Mouse (Mus musculus): ENCODE results near the gene Obsl1. TPM values are rescaled to one million over a fixed set of nuclear protein-coding genes. Genes with fewer than 3 reads are reported as not detected.

The Obsl1 gene
- polyA plus RNA-seq, 2 experiments: 108 to 315 TPM

DNA sequence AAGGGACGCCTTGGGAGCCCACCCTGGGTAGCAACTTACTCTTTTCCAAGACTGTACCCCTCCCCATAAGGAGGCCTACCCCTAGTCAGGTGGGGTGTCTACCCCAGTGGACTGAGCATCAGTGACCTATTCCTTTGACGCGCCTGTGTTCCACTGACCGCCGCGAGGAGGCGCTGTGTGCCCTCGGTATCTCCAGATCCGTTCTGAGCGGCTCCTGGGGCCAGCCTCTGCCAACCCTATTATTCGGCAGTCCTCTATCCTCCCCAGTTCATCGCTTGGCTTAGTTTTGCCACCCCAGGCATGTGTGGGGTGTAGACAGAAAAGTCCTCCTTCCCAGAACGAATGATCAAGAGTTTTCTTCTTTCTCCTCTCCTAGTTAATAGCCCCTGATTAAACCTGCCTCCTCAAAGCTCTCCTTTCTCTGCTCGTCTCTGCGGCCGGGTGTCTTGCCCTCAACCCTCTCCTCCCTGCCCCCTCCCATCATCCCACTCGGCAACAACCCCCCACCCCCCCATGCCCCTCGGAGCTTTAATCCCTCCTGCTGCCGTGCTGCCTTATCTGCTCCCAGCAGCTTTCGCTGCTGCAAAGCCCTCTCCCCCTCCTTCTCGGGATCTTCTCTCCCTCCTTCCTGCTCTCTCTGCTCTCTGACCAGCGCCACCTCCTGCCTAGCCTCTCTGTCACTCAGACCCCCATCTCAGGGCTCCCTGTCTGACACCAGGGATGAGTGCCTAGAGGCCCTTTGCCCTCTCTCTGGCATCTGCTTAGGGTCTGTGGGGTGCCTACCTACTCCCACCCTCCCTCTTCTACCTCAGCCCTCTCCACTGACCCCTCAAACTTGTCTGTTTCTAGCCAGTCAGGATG, 60.3 kb downstream of the Obsl1 start:
- Histone ChIP-seq H3K27ac (replicated peaks; ENCODE audit: low read depth, low read length) (no peak overlapping the region), H3K4me2 (replicated peaks; ENCODE audit: low read depth, low read length, severe bottlenecking) (peak overlapping the region; percentile 23; the same call in 1 of the 2 replicates), H3K27me3 (ENCODE audit: control insufficient read depth, insufficient read depth, low read length) (peaks cover 62% of the 10 kb centered on the region), H3K9me3 (ENCODE audit: control insufficient read depth, low read length) (no peaks in the 10 kb centered on the region), H3K36me3 (ENCODE audit: control insufficient read depth, insufficient read depth, low read length) (peaks cover 16% of the 10 kb centered on the region), H3K4me3 (replicated peaks; ENCODE audit: low read length) (0 out of 2 replicates have a peak overlapping the region, but pooled peaks have one; percentile 10), H3K9ac (ENCODE audit: low read depth, low read length, severe bottlenecking) (0 out of 2 replicates have a peak overlapping the region, but pooled peaks have one; percentile 16), H3K4me1 (ENCODE audit: control insufficient read depth, insufficient read depth, low read length) (peaks cover 48% of the 10 kb centered on the region)
- DNase-seq (ENCODE audit: low spot score) (peak; percentile 63), ATAC-seq (ENCODE audit: low FRiP score, low read depth) (peak; percentile 37; the same call in 1 of the 2 replicates)
- WGBS: 1% methylated on average over 22 of the region's 22 CpGs
- TF ChIP-seq POLR2A (IDR thresholded peaks at IDR 0.05; ENCODE audit: borderline replicate concordance, extremely low read depth, insufficient read depth, insufficient read length): no peak

DNA sequence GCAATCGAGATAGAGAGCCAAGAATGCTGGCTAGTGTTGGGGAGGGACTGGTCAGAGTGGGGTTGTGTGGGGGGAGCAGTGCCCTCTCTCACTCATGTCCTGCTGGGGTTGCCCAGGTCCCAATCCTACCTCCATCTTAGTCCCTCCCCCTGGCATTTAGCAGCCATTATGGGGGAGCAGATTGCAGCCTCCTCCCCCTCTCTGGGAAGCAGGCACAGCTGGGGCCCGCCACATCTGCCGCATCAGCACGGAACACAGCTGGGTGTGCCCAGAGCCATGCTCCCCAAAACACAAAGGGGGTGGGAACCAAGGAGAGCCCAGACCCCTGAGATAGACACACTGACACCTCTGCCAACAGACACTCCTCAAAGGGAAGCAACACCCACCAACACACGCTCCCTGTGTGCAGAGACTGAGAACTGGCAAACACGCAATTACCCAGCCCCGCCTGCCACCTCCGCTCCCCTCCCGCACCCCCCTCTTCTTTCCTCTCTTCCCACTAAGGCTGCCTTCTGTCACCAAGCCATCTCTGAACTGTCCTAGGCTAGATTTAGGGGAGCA, 61.0 kb downstream of the Obsl1 start:
- no peak overlapping the region for H3K4me3 ChIP-seq (replicated peaks; ENCODE audit: low read length)
- ATAC-seq (ENCODE audit: low FRiP score, low read depth) (no peak; the same call in 1 of the 2 replicates), DNase-seq (ENCODE audit: low spot score) (no peak)
- no peak overlapping the region for H3K27ac ChIP-seq (replicated peaks; ENCODE audit: low read depth, low read length)
- no peak overlapping the region for H3K9ac ChIP-seq (ENCODE audit: low read depth, low read length, severe bottlenecking)
- no peak for TF ChIP-seq POLR2A (IDR thresholded peaks at IDR 0.05; ENCODE audit: borderline replicate concordance, extremely low read depth, insufficient read depth, insufficient read length)
- H3K4me2 ChIP-seq (replicated peaks; ENCODE audit: low read depth, low read length, severe bottlenecking): no peak overlapping the region
- 4% methylated on average over 9 of the region's 9 CpGs for WGBS
- no peaks in the 10 kb centered on the region for H3K9me3 ChIP-seq (ENCODE audit: control insufficient read depth, low read length)
- peaks cover 56% of the 10 kb centered on the region for H3K27me3 ChIP-seq (ENCODE audit: control insufficient read depth, insufficient read depth, low read length)
- H3K4me1 ChIP-seq (ENCODE audit: control insufficient read depth, insufficient read depth, low read length): peaks cover 41% of the 10 kb centered on the region
- H3K36me3 ChIP-seq (ENCODE audit: control insufficient read depth, insufficient read depth, low read length): peaks cover 20% of the 10 kb centered on the region

DNA sequence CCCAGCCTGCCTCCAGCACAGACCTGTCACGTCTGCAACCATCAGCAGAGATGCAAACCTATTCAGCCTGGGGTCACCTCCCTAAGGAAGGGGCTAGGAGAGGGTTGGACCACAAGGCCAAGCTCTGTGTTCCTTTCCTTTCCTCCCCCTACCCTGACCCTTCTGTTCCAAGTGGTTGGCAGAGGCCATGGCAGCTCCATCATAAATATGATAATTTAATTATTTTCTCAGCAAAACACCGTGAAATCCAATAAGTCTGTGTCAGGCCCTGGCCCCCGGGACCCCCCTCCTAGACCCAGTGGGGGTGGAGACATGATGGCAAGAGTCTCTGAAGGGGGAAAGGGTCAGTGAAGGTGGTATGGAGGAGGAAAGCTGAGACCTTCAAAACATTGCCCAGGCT, 62.0 kb downstream of the Obsl1 start:
- DNase-seq (ENCODE audit: low spot score) (no peak), ATAC-seq (ENCODE audit: low FRiP score, low read depth) (no peak)
- no peak overlapping the region for H3K4me3 ChIP-seq (replicated peaks; ENCODE audit: low read length)
- no peak overlapping the region for H3K4me2 ChIP-seq (replicated peaks; ENCODE audit: low read depth, low read length, severe bottlenecking)
- 39% methylated on average over 3 of the region's 3 CpGs for WGBS
- TF ChIP-seq POLR2A (IDR thresholded peaks at IDR 0.05; ENCODE audit: borderline replicate concordance, extremely low read depth, insufficient read depth, insufficient read length): no peak
- H3K27ac ChIP-seq (replicated peaks; ENCODE audit: low read depth, low read length): no peak overlapping the region
- peaks cover 34% of the 10 kb centered on the region for H3K4me1 ChIP-seq (ENCODE audit: control insufficient read depth, insufficient read depth, low read length)
- no peak overlapping the region for H3K9ac ChIP-seq (ENCODE audit: low read depth, low read length, severe bottlenecking)
- H3K9me3 ChIP-seq (ENCODE audit: control insufficient read depth, low read length): no peaks in the 10 kb centered on the region
- H3K36me3 ChIP-seq (ENCODE audit: control insufficient read depth, insufficient read depth, low read length): peaks cover 20% of the 10 kb centered on the region
- H3K27me3 ChIP-seq (ENCODE audit: control insufficient read depth, insufficient read depth, low read length): peaks cover 46% of the 10 kb centered on the region

DNA sequence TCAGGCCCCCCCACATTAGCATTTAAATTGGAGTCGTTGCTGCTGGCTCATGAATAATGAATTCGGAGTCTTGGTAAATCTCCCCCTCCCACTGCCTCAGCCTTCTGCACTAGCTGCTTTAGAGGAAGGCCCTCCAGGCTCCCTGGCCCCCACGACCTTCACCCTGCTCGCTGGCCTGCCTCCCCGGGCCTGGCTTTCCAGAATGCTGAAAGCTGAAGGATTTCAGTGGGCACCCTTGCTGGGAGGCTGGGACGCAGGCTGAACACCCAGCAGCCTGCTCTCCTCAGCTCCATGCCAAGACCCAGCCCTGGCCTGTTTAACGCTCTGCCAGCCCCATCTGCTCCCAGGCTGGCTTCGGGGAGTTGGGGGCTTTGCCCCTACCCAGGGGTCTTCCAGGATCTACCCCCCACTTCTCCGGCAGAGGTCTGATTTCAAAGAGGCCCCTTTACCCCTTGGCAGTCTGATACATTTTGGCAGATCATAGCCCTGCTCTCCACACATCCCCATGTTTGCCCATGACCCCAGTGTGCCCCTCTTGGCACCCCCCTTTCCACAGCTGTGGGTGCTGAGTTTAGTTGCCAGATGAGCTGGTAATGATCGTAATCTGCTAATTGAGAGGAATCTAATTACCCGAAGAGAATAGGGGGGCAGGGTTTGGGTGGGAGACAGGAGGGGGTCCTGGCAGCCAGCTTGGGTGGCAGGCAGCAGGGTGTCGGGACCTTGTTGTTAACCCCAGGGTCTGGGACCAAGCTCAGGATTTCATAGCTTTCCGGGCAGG, 62.8 kb downstream of the Obsl1 start:
- peaks cover 28% of the 10 kb centered on the region for H3K4me1 ChIP-seq (ENCODE audit: control insufficient read depth, insufficient read depth, low read length)
- H3K9me3 ChIP-seq (ENCODE audit: control insufficient read depth, low read length): no peaks in the 10 kb centered on the region
- no peak overlapping the region for H3K4me2 ChIP-seq (replicated peaks; ENCODE audit: low read depth, low read length, severe bottlenecking)
- WGBS: 29% methylated on average over 12 of the region's 13 CpGs
- H3K27ac ChIP-seq (replicated peaks; ENCODE audit: low read depth, low read length): no peak overlapping the region
- TF ChIP-seq POLR2A (IDR thresholded peaks at IDR 0.05; ENCODE audit: borderline replicate concordance, extremely low read depth, insufficient read depth, insufficient read length): no peak
- no peak for ATAC-seq (ENCODE audit: low FRiP score, low read depth)
- H3K9ac ChIP-seq (ENCODE audit: low read depth, low read length, severe bottlenecking): no peak overlapping the region
- H3K4me3 ChIP-seq (replicated peaks; ENCODE audit: low read length): no peak overlapping the region
- H3K27me3 ChIP-seq (ENCODE audit: control insufficient read depth, insufficient read depth, low read length): peaks cover 38% of the 10 kb centered on the region
- peaks cover 20% of the 10 kb centered on the region for H3K36me3 ChIP-seq (ENCODE audit: control insufficient read depth, insufficient read depth, low read length)
- DNase-seq (ENCODE audit: low spot score): no peak

DNA sequence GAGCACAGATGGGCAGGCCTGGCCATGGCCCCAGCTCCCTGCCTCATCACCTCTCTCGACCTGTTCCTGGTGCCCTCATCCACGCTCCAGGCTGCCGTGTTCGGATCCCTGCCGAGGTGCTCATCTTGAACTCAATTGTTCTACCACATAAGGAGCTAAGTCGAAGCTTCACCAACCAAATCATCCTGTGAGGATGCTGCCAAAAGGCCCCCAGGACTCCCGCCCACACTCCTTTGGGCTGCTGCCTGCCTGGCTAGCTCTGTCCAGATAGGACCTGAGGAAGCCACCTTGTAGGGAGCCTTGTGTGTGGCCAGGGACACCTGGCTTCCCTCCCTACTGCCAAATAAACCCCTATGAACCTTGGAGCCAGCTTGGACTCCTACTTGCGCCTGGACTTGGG, 63.4 kb downstream of the Obsl1 start:
- no peak overlapping the region for H3K4me3 ChIP-seq (replicated peaks; ENCODE audit: low read length)
- H3K9ac ChIP-seq (ENCODE audit: low read depth, low read length, severe bottlenecking): no peak overlapping the region
- H3K27me3 ChIP-seq (ENCODE audit: control insufficient read depth, insufficient read depth, low read length): peaks cover 33% of the 10 kb centered on the region
- WGBS: 67% methylated on average over 8 of the region's 8 CpGs
- no peak overlapping the region for H3K4me2 ChIP-seq (replicated peaks; ENCODE audit: low read depth, low read length, severe bottlenecking)
- peaks cover 20% of the 10 kb centered on the region for H3K36me3 ChIP-seq (ENCODE audit: control insufficient read depth, insufficient read depth, low read length)
- ATAC-seq (ENCODE audit: low FRiP score, low read depth) (no peak), DNase-seq (ENCODE audit: low spot score) (no peak)
- peaks cover 23% of the 10 kb centered on the region for H3K4me1 ChIP-seq (ENCODE audit: control insufficient read depth, insufficient read depth, low read length)
- no peak overlapping the region for H3K27ac ChIP-seq (replicated peaks; ENCODE audit: low read depth, low read length)
- no peaks in the 10 kb centered on the region for H3K9me3 ChIP-seq (ENCODE audit: control insufficient read depth, low read length)
- TF ChIP-seq POLR2A (IDR thresholded peaks at IDR 0.05; ENCODE audit: borderline replicate concordance, extremely low read depth, insufficient read depth, insufficient read length): no peak

All from limb, embryonic 14.5 days (tissue).